Mouse (Mus musculus): Measurements from ENCODE around the gene Farp2. TPM values are rescaled to one million over a fixed set of nuclear protein-coding genes. Genes with fewer than 3 reads are reported as not detected.

Farp2 gene
- polyA plus RNA-seq, 1 experiment from 2014 or later: 5.1 TPM

DNA sequence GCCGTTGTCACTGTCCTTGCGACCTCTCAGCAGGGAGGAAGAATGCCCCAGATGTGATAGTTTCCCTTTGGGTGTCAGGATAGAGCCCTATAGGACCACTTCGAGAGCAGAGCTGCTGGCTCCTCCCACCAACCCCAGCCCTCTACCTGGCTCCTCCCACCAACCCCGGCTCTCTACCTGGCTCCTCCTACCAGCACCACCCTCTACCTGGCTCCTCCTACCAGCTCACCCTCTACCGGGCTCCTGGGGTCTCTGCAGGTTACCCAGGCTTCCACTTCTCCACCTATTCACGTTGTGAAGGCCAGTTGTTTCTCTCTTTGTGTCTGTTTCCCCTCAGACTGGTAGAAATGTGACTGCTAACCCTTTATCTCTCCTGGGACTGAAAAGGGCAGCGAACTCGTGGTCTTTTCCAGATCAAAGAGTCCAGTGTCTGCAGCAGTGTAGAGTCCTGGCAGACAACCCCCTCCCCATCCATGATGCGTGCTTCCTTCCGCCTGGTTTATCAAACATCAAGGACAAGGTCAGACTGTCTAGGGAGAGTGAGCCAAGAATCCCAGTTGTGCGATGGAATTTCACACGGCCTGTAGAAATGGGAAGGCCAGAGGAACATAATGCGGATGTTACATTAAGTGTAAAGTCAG lies 156.0 kb downstream of the Farp2 start:
- WGBS: 28% methylated on average over 13 of the region's 13 CpGs
- H3K4me1 ChIP-seq (ENCODE audit: control insufficient read depth, insufficient read depth, low read length): peaks cover 9% of the 10 kb centered on the region; the same call in 1 of the 2 replicates
- peak; percentile 60 for ATAC-seq
- H3K4me3 ChIP-seq (ENCODE audit: low read length): no peak overlapping the region
- no peaks in the 10 kb centered on the region for H3K9me3 ChIP-seq (ENCODE audit: control insufficient read depth, low read length)
- H3K4me2 ChIP-seq (ENCODE audit: low read depth, low read length): 0 out of 2 replicates have a peak overlapping the region, but pooled peaks have one; percentile 3
- H3K36me3 ChIP-seq (ENCODE audit: control insufficient read depth, insufficient read depth, low read length): no peaks in the 10 kb centered on the region
- H3K27me3 ChIP-seq (replicated peaks; ENCODE audit: control insufficient read depth, insufficient read depth, low read length): no peaks in the 10 kb centered on the region
- no peak overlapping the region for H3K9ac ChIP-seq (ENCODE audit: low read depth, low read length)
- peak overlapping the region; percentile 74; the same call in 1 of the 2 replicates for H3K27ac ChIP-seq (ENCODE audit: low read length)

DNA sequence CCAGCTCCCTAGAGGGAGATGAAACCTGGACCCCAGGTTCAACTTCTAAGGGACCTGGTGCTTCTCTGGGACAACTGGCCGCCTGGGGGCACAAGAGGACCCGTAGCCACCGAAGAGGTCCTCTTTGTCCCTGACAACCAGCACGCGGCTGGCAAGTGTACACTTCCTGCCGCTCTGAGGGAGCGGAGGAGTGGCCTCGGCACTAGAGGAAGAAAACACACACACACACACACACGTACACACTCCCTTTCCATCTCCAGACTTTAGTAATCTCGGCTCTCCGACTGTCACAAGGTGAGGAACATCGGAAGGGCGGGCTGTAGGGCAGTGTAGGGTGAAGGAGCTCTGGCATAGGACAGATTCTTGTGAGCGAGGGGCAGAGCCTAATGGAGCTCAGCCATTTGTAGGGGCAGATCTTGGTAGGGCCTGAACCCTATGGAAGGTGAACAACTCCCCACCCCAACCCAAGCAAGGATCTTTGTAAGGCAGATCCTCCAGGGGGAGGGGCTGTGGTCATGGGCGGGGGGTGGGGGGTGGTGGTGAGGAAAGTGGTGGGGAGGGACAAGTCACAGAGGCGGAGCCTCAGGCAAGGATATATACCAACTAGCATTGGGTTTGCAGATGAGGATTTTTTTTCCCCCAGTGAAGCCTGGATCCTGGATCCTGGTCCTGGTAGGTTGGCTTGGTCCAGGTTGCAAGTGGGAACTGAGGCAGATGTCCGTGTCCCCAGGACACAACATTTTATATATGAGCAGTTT lies 157.1 kb downstream of the Farp2 start:
- Histone ChIP-seq H3K36me3 (ENCODE audit: control insufficient read depth, insufficient read depth, low read length) (no peaks in the 10 kb centered on the region), H3K4me3 (ENCODE audit: low read length) (peak overlapping the region; percentile 49), H3K27me3 (replicated peaks; ENCODE audit: control insufficient read depth, insufficient read depth, low read length) (no peaks in the 10 kb centered on the region), H3K4me1 (ENCODE audit: control insufficient read depth, insufficient read depth, low read length) (peaks cover 9% of the 10 kb centered on the region; the same call in 1 of the 2 replicates), H3K4me2 (ENCODE audit: low read depth, low read length) (peak overlapping the region; percentile 79), H3K9me3 (ENCODE audit: control insufficient read depth, low read length) (no peaks in the 10 kb centered on the region), H3K27ac (ENCODE audit: low read length) (peak overlapping the region; percentile 74), H3K9ac (ENCODE audit: low read depth, low read length) (peak overlapping the region; percentile 70)
- 7% methylated on average over 17 of the region's 17 CpGs for WGBS
- ATAC-seq: peak; percentile 84

GRCm38 (mm10) chr1:93669941-93670340 lies 158.1 kb downstream of the Farp2 start:
- Histone ChIP-seq H3K9ac (ENCODE audit: low read depth, low read length) (no peak overlapping the region), H3K36me3 (ENCODE audit: control insufficient read depth, insufficient read depth, low read length) (no peaks in the 10 kb centered on the region), H3K27me3 (replicated peaks; ENCODE audit: control insufficient read depth, insufficient read depth, low read length) (no peaks in the 10 kb centered on the region), H3K4me3 (ENCODE audit: low read length) (no peak overlapping the region), H3K4me1 (ENCODE audit: control insufficient read depth, insufficient read depth, low read length) (peaks cover 9% of the 10 kb centered on the region; the same call in 1 of the 2 replicates), H3K4me2 (ENCODE audit: low read depth, low read length) (no peak overlapping the region), H3K9me3 (ENCODE audit: control insufficient read depth, low read length) (no peaks in the 10 kb centered on the region), H3K27ac (ENCODE audit: low read length) (no peak overlapping the region)
- ATAC-seq: no peak

Other genes starting within 250 kb of the Farp2 start
- 23.8 and 26.6 TPM in 2 replicates for gene Mterf4, start 206.2 kb upstream of the Farp2 start, polyA plus RNA-seq (2015; fragmentation: Nextera tagmentation; extraction: Ambion mirVana)
- 50.8 and 58.7 TPM in 2 replicates for gene Ppp1r7, start 169.2 kb upstream of the Farp2 start, polyA plus RNA-seq (2015; fragmentation: Nextera tagmentation; extraction: Ambion mirVana)
- 7.4 and 7.8 TPM in 2 replicates for gene Pask, start 168.6 kb upstream of the Farp2 start, polyA plus RNA-seq (2015; fragmentation: Nextera tagmentation; extraction: Ambion mirVana)
- gene Ano7, start 138.1 kb upstream of the Farp2 start, polyA plus RNA-seq (2015; fragmentation: Nextera tagmentation; extraction: Ambion mirVana): 2.2 and 2.6 TPM in 2 replicates
- gene Hdlbp, start 33.3 kb upstream of the Farp2 start, polyA plus RNA-seq (2015; fragmentation: Nextera tagmentation; extraction: Ambion mirVana): 146 and 159 TPM in 2 replicates
- gene Stk25, start 146.6 kb downstream of the Farp2 start, polyA plus RNA-seq (2015; fragmentation: Nextera tagmentation; extraction: Ambion mirVana): 164 and 171 TPM in 2 replicates
- gene Bok, start 173.6 kb downstream of the Farp2 start, polyA plus RNA-seq (2015; fragmentation: Nextera tagmentation; extraction: Ambion mirVana): 44.7 and 53.0 TPM in 2 replicates
- 64.9 and 69.1 TPM in 2 replicates for gene Atg4b, start 239.4 kb downstream of the Farp2 start, polyA plus RNA-seq (2015; fragmentation: Nextera tagmentation; extraction: Ambion mirVana)
- gene Thap4, start 242.8 kb downstream of the Farp2 start, polyA plus RNA-seq (2015; fragmentation: Nextera tagmentation; extraction: Ambion mirVana): 85.9 and 88.1 TPM in 2 replicates

Measured in intestine, embryonic 16.5 days (tissue).